Mouse (Mus musculus): Measurements from ENCODE around the gene Exog. TPM values are rescaled to one million over a fixed set of nuclear protein-coding genes. Genes with fewer than 3 reads are reported as not detected.

The Exog gene
- 42.7 and 43.7 TPM in 2 replicates for polyA plus RNA-seq (2016; fragmentation: Nextera tagmentation; extraction: Ambion mirVana)

DNA sequence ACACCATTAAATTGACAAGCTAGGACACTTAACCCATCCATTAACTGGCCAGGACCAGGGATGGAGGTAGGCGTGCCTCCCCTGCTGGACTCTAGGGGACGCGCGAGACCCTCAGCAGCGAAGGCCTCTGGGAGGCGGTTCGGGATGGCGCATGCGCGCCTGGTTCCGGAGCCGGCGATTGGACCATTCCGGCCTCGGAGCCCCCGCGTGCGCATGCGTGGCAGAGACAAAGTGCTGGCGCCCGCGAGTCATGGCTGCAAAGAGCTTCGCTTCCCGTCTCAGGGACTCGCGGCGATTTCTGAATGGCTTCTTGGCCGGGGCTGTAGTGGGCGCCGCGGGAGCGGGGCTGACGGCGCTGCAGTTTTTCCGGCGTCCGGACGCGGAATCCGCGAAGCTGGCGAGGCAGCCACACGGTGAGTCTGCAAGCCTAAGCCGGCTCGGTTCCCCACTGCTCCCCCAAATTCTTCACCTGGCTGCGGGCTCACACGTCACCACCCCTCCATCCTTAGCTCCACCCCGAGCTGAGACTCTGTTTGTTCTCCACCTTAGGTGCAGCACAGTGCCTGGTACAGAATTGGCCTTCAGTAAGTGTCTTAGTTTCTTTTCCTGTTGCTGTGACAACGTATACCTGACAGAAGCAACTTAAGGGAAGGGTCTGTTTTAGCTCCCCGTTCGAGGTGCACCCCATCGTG is at the start of gene Exog:
TSS of gene Exog (plus strand) at position 206 of the 692 bp plus-strand sequence.
- H3K36me3 ChIP-seq = peaks cover 39% of the 10 kb centered on the region
- ATAC-seq (ENCODE audit: low FRiP score) = peak; percentile 92
- H3K4me1 ChIP-seq = peaks cover 14% of the 10 kb centered on the region
- H3K4me3 ChIP-seq = peak within 1 kb of the TSS; percentile 89
- no peaks in the 10 kb centered on the region for H3K27me3 ChIP-seq
- H3K9ac ChIP-seq = peak within 1 kb of the TSS; percentile 89
- peak within 1 kb of the TSS; percentile 70 for H3K4me2 ChIP-seq (replicated peaks)
- H3K27ac ChIP-seq = peak within 1 kb of the TSS; percentile 85
- no peaks in the 10 kb centered on the region for H3K9me3 ChIP-seq (replicated peaks)
- under 1% methylated on average over 52 of the region's 52 CpGs for WGBS

DNA sequence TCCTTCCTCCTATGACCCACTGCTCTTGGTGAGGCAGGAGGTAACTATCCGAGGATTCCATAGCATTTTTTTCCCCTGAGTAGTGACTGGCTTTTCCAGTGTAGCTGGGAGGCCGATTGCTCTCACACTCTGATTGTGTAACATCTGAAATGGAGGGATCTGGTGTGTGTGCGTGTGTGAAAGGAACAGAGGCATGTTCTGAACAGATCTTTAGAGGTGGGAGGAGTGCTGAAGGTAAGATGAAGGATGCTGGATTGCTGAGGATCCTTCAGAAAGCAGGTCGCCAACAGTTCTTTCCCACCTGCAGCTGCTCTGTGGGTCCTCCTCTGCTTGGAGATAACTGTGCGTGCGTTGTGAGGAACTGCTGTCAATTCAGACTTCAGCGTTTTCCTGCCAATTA is 43.4 kb upstream of the Exog start:
- H3K27ac ChIP-seq = peak overlapping the region; percentile 99; the same call in 1 of the 2 replicates
- ATAC-seq (ENCODE audit: low FRiP score) = no peak; the same call in 1 of the 2 replicates
- H3K36me3 ChIP-seq = no peaks in the 10 kb centered on the region
- H3K4me1 ChIP-seq = peaks cover 38% of the 10 kb centered on the region
- H3K4me2 ChIP-seq (replicated peaks) = peak overlapping the region; percentile 70
- WGBS = 6% methylated on average over 7 of the region's 7 CpGs
- H3K9ac ChIP-seq = peak overlapping the region; percentile 99
- no peaks in the 10 kb centered on the region for H3K27me3 ChIP-seq
- peak overlapping the region; percentile 89 for H3K4me3 ChIP-seq
- H3K9me3 ChIP-seq (replicated peaks) = no peaks in the 10 kb centered on the region

DNA sequence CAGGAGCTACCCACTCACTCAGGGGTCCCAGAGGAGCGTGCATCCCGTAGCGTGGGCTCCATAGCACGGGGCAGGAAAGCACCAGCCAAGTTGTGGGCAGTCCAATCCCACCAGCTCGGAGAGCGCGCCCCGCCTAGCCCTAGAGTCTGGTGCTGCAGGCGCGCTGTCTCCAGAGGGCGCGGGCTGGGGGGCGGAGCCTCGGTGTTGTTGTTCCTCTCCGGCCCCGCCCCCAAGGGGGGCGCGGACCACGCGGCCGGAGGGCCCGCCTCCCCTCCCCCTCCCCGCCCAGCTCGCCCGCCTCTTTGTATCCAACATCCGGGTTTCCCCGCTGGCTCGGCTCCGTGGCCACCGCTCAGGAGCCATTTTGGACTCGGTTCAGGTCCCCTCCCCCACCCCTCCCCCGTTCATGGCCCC is 42.9 kb upstream of the Exog start, which contains the start of gene Acvr2b:
TSS of gene Acvr2b (plus strand) at position 318 of the 414 bp plus-strand sequence.
- no peaks in the 10 kb centered on the region for H3K9me3 ChIP-seq (replicated peaks)
- peak within 1 kb of the TSS; percentile 99 for H3K27ac ChIP-seq
- no peaks in the 10 kb centered on the region for H3K27me3 ChIP-seq
- H3K4me1 ChIP-seq = peaks cover 41% of the 10 kb centered on the region
- no peaks in the 10 kb centered on the region for H3K36me3 ChIP-seq
- peak; percentile 95 for ATAC-seq (ENCODE audit: low FRiP score)
- 0% methylated on average over 14 of the region's 32 CpGs for WGBS
- peak within 1 kb of the TSS; percentile 99 for H3K9ac ChIP-seq
- H3K4me3 ChIP-seq = peak within 1 kb of the TSS; percentile 89
- H3K4me2 ChIP-seq (replicated peaks) = peak within 1 kb of the TSS; percentile 70

DNA sequence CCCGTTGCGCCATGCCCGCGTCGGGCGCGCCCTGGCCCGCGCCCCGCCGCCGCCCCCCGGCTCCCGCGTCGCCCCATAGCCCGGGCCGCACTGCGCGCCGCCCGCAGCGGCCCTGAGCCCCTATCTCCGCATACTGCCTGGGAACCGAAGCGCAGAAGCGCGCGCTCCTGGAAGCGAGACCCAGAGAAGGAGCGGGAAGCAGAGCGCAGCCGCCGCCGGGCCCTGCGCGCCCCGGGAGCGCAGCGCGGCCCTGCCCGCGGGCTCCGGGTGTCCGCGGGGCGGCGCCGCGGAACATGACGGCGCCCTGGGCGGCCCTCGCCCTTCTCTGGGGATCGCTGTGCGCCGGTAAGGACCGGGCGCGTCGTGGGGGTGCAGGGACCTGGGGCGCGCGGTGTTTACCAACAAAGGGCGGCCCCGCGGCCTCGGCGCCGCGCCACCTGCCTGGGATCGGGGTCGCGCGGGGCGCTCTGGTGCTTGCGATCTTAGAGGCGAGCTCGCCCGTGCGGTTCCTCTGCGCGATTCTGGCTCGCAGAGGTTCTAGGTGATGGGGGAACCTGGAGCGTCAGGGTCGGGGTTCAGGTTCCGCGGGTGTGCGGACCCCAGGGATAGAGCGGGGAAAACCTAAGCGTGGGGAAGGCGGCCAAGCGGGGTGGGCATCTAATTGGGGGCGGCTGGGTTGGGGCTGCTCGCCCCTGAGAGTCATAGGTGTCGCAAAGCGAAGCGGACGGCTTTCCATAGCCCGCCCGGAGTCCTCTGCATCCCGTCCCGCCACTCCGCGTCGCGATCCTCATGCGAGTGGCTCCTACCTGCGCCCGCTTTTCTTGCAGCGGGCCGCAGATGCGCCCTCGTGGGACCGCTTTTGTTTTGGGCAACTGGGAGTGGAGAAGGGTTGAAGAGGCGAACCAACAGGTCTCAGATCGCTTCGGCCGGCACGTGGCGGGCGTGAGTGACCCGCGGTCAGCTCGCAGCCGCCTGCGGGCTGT is 42.2 kb upstream of the Exog start:
- under 1% methylated on average over 121 of the region's 127 CpGs for WGBS
- Histone ChIP-seq H3K27ac (peak overlapping the region; percentile 99), H3K4me3 (peak overlapping the region; percentile 89), H3K36me3 (no peaks in the 10 kb centered on the region), H3K9ac (peak overlapping the region; percentile 99), H3K27me3 (no peaks in the 10 kb centered on the region), H3K9me3 (replicated peaks) (no peaks in the 10 kb centered on the region), H3K4me2 (replicated peaks) (peak overlapping the region; percentile 70), H3K4me1 (peaks cover 44% of the 10 kb centered on the region)
- ATAC-seq (ENCODE audit: low FRiP score) = peak; percentile 32

DNA sequence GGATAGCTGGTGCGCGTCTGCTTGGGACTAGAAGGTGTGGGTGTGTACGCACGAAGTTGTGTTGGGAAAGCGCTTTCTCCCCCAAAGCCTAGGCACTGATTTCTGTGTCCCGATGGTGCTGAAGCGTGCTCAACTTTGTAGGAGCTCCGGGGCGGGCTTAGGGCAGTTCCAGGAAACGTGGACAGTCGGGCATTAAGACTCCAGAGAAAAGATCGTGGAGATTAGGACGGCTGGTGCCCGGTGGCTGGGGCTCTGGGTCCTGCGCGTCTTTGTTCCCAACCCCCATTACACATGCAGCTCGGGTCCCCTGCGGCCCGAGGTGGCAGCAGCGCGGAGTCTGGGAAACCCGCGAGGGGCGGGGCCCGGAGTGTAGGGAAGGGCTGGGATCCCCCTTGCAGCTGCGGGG is 41.5 kb upstream of the Exog start:
- Histone ChIP-seq H3K9ac (peak overlapping the region; percentile 99), H3K4me3 (peak overlapping the region; percentile 89), H3K36me3 (0 out of 2 replicates have a peak, but pooled peaks cover 3% of the 10 kb centered on the region), H3K4me2 (replicated peaks) (peak overlapping the region; percentile 70), H3K9me3 (replicated peaks) (no peaks in the 10 kb centered on the region), H3K4me1 (peaks cover 51% of the 10 kb centered on the region), H3K27me3 (no peaks in the 10 kb centered on the region), H3K27ac (peak overlapping the region; percentile 99)
- WGBS = under 1% methylated on average over 26 of the region's 26 CpGs
- peak; percentile 55; the same call in 1 of the 2 replicates for ATAC-seq (ENCODE audit: low FRiP score)

DNA sequence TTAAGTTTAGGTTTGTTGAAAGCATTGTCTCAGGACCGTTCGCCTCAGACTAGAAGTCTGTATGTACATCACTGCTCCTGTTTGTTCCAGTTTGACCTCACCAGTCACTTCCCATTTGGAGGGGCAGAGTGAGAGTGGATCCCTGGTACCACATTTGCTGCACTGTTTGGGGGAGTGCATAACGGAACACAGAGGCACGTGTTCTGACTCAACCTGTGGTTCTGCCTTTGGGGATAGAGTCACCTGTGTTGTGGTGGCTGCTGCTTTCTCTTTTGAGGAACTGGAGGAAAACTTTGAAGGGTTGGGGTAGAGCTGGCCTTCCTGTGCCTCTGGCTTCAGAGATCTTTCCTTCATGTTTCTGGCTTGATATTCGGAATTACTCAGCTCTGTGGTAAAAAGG is 40.7 kb upstream of the Exog start:
- H3K9ac ChIP-seq = peak overlapping the region; percentile 99
- H3K4me2 ChIP-seq (replicated peaks) = peak overlapping the region; percentile 70
- H3K36me3 ChIP-seq = 0 out of 2 replicates have a peak, but pooled peaks cover 3% of the 10 kb centered on the region
- no peak for ATAC-seq (ENCODE audit: low FRiP score)
- H3K27me3 ChIP-seq = no peaks in the 10 kb centered on the region
- peaks cover 58% of the 10 kb centered on the region for H3K4me1 ChIP-seq
- H3K9me3 ChIP-seq (replicated peaks) = no peaks in the 10 kb centered on the region
- peak overlapping the region; percentile 89 for H3K4me3 ChIP-seq
- WGBS = 64% methylated on average over 5 of the region's 5 CpGs
- H3K27ac ChIP-seq = no peak overlapping the region

DNA sequence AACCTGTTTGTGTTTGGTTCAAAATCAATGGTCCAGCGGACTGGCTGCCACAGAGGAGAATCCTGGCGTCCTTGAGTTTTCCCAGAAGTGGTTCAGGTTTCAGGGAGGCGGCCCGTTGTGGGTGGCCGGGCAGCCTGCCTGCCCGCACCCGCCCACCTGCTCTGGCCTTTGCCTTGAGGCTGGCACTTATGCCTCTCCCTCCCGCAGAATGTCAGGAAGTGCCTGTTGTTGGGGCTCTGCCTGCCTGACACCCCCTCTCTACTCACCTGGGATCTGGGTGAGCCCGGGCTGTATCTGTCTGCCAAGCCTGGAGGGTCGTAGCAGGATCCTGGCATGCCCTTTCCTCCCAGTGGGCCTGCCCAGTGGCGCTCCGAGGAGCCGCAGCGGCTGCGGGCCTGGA is 36.9 kb upstream of the Exog start:
- Histone ChIP-seq H3K4me1 (peaks cover 50% of the 10 kb centered on the region), H3K36me3 (peaks cover 12% of the 10 kb centered on the region; the same call in 1 of the 2 replicates)

DNA sequence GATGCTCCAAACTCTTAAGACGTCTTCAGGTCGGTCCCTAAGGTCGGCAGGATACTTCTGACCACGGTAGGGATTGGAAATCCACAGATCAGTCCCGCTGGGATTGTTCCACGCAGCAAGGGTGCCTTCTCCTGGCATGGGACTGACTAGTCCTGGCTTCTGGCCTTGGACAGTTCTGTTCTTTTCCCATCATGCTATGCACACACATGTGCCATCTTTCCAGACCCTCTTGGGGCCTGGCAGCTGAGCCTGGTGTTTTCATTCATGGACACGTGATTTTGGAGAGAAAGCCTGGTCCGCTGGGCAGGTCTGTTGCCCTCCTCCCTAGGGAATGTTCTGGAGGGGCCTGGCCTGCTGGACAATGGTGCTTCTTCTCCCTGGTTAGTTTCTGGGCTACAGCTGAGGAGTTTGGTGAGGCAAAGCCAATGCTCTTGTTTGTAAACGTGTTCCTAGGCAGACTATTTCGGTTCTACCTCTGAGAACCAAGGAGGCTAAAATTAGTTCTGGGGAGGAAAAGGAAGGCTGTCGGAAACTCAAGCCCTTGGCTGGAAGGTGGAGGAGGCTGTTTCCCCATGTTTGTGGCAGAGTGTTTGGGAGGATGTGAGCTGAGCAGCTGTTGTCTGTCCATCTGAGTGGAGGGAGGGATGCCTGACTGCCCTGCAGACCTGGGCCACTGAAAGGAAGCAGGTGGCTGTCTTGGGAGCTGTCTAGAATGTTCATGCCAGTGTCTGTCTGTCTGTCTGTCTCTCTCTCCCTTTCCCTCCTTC is 35.7 kb upstream of the Exog start:
- no peak for ATAC-seq (ENCODE audit: low FRiP score)
- H3K4me2 ChIP-seq (replicated peaks) = no peak overlapping the region
- peaks cover 12% of the 10 kb centered on the region; the same call in 1 of the 2 replicates for H3K36me3 ChIP-seq
- H3K4me3 ChIP-seq = no peak overlapping the region
- H3K9ac ChIP-seq = no peak overlapping the region
- H3K4me1 ChIP-seq = peaks cover 44% of the 10 kb centered on the region
- H3K27me3 ChIP-seq = no peaks in the 10 kb centered on the region
- H3K27ac ChIP-seq = no peak overlapping the region
- peaks cover 6% of the 10 kb centered on the region; the same call in 1 of the 2 replicates for H3K9me3 ChIP-seq (replicated peaks)
- 83% methylated on average over 11 of the region's 11 CpGs for WGBS

More for the DNA sequence above, 36.9 kb upstream of the Exog start:
- H3K9me3 ChIP-seq (replicated peaks) = peaks cover 6% of the 10 kb centered on the region; the same call in 1 of the 2 replicates
- no peak overlapping the region for H3K4me3 ChIP-seq
- H3K27me3 ChIP-seq = no peaks in the 10 kb centered on the region
- WGBS = 70% methylated on average over 15 of the region's 15 CpGs
- H3K4me2 ChIP-seq (replicated peaks) = no peak overlapping the region
- no peak overlapping the region for H3K27ac ChIP-seq
- H3K9ac ChIP-seq = 0 out of 2 replicates have a peak overlapping the region, but pooled peaks have one; percentile 18
- no peak for ATAC-seq (ENCODE audit: low FRiP score)

DNA sequence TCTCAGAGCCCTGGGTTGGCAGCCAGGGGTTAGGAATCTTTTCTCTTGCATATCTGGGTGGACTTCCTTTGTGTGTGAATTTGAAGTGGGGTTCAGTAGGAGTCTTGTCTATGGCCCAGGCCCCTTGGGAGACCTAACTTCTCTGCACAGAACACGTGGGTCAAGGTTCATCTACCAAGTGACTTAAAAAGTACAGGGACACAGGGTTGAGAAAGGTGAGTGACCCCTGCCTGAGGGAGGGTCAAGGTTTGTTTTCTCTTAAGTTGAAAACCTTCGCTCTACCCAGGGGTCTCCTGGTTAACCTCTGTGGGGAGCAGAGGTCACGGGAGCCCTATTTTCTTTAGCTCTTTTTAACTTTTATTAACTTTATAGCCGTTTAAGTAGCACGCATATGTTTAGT is 34.9 kb upstream of the Exog start:
- WGBS = 78% methylated on average over 5 of the region's 5 CpGs
- Histone ChIP-seq H3K4me2 (replicated peaks) (no peak overlapping the region), H3K36me3 (peaks cover 12% of the 10 kb centered on the region; the same call in 1 of the 2 replicates), H3K9me3 (replicated peaks) (peaks cover 6% of the 10 kb centered on the region; the same call in 1 of the 2 replicates), H3K9ac (no peak overlapping the region), H3K4me1 (peaks cover 36% of the 10 kb centered on the region), H3K4me3 (no peak overlapping the region), H3K27ac (no peak overlapping the region), H3K27me3 (no peaks in the 10 kb centered on the region)
- no peak for ATAC-seq (ENCODE audit: low FRiP score)

DNA sequence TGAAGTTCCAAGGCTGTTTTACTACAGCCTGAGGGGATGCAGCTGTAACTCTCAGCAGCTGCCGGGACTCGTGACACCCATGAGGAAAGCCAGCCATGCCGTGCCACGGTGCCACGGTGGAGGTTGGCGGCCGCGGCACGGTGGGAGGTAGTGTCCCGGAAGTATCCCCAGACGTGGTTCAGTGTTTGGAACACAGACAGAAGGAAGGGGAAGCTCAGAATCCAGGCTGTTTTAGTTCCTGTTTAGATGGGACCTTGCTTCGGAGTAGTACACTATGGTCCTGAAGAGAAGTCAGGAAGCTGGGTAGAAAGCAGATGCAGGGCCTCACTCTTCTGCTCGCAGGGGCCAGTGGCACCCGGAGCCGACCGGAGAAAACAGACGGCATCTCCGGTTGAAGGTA is 26.7 kb upstream of the Exog start:
- 79% methylated on average over 18 of the region's 18 CpGs for WGBS
- no peaks in the 10 kb centered on the region for H3K36me3 ChIP-seq
- ATAC-seq (ENCODE audit: low FRiP score) = no peak
- no peaks in the 10 kb centered on the region for H3K9me3 ChIP-seq (replicated peaks)
- H3K4me3 ChIP-seq = no peak overlapping the region
- no peaks in the 10 kb centered on the region for H3K27me3 ChIP-seq
- no peak overlapping the region for H3K27ac ChIP-seq
- H3K4me2 ChIP-seq (replicated peaks) = no peak overlapping the region
- H3K4me1 ChIP-seq = peaks cover 15% of the 10 kb centered on the region
- no peak overlapping the region for H3K9ac ChIP-seq

DNA sequence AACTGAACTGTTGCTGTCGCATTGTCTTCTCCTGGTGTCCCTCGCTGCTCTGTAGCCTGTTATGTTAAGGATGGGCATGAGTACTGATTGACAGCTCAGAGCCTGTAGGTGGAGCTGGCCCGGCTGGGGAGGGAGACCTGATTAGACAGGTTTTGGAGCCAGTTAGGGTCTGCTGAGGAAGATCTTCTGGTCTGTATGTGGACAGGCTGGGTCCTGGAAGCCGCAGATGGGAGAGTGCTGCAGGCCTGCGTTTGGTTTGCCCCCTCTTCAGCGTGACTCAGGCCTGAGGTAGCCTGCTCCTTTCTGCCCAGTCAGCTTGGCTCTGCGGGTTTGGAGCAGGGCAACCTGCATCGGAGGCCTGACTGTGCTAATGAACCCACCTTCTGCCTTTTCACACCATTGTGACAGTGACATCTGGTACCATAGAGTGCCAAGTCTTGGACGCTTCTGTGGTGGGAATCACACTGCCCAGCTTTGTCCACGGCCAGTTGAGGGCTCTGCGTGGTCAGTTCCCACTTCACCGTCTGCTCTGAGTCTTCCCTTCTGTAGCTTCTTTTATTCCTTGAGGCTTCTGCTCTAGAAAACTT is 24.8 kb upstream of the Exog start:
- Histone ChIP-seq H3K9me3 (replicated peaks) (no peaks in the 10 kb centered on the region), H3K27ac (no peak overlapping the region), H3K4me1 (peaks cover 22% of the 10 kb centered on the region), H3K36me3 (no peaks in the 10 kb centered on the region), H3K4me2 (replicated peaks) (no peak overlapping the region), H3K4me3 (no peak overlapping the region), H3K27me3 (no peaks in the 10 kb centered on the region), H3K9ac (no peak overlapping the region)
- WGBS = 82% methylated on average over 12 of the region's 12 CpGs
- ATAC-seq (ENCODE audit: low FRiP score) = no peak
